Mouse (Mus musculus): ENCODE data around the gene Gm21887.
"Not testable (repeated sequence)": the region's sequence is repeated elsewhere in the genome, so short reads cannot be mapped to it uniquely, and the experiment has no call there.

Gene Gm21887

DNA sequence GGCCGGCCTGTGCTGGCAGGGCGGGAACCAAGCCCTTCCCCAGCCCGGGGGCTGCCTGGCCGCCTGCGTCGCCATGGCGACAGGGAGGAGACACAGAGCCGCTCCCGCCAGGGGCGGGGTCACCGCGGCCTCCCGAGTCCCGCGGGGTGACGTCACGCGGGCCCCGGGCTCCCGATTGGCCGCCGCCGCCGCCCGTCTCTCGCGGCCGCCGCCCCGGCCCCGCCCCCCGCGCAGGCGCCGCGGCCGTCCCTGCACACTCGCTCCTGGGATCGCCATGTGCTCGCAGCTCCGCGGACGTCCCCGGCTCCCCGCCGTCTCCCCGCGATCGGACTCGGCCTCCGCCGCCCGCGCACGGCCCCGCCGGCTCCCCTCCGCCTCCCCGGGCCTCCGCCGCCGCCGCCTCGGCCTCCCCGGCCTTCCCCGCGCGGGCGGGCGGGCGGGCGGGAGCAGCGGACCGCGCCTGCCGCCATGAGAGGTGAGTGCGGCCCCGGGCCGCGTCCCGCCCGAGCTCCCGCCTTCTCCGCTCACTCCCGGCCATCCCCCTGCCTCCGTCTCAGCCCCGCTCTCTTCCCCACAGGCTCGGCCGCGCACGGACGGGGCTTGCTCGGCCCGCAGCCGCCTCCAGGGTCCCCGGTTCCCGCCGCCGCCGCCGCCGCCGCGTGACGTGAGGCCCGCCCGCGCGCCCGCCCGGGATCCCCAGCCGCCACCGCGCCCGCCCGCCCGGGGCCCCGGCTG lies at the start of gene Gm21887:
Gm21887 (plus strand) TSS at position 644 of the 735 bp plus-strand sequence.
- in situ Hi-C loops (cut with MboI, MseI), result not testable (repeated sequence)

DNA sequence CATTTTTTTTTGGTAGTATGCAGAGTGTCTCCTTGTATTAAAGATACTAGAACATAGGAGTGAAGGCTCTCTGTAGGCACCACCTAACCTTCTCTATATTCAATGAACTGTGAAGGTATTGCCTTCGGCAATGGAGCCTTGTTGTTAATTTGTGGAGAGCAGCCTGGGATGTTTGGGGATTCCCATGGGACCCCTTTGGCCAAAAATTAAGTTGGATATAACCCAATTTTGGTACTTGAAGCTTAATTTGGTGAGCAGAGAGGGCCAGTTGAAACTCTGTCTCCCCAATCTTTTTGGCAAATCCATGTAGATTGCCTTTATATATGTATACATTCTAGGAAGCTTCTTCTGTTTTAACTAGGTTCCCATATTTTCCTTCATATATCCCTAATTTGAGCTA lies 40.1 kb upstream of the Gm21887 start:
- in situ Hi-C loops (cut with MboI, MseI), result loop anchor here in 1 of 2 experiments (10.0 kb wide), 1 partner anchor 85 kb away; no protein-coding TSS in a partner anchor

DNA sequence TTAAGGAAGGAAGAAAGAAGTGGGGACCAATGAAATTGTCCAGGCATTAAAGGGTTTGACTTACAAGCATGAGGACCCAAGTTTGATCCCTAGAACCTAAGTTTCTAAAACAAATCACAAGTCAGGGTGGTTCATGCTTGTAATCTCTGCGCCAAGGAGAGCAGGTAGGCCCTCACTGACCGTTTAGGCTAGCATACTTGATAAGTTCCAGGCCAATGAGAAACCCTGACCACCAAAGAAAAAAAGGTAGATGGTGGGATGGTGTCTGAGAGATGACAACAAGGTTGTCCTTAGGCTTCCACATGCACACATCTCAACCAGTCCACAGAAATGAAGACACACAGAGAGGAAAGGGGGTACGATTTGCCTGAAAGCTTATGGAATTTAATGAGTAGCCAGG lies 39.7 kb upstream of the Gm21887 start:
- in situ Hi-C loops (cut with MboI, MseI), result loop anchor here (10.0 kb wide), 2 partner anchors 55 to 85 kb away; no protein-coding TSS in a partner anchor

DNA sequence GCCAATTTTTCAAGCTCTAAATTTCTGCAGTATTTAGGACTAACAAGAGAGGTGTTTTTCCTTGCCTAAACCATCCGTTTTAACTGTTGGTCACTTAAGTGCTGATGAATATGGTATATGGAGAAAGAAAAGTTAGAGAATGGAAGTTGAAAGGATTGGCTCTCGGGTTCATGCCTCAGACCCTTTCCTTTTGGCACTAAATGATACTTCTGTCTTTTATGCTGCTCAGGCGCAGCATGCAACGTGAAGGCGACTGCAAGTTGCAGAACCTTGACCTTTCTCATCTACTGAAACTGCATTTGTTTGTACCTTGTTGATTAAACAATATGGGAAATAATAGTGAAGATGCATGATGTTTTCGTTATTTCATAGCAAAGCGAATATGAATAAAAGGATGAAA lies 38.9 kb upstream of the Gm21887 start:
- in situ Hi-C loops (cut with MboI, MseI), result loop anchor here (10.0 kb wide), 1 partner anchor 54 kb away; no protein-coding TSS in a partner anchor

DNA sequence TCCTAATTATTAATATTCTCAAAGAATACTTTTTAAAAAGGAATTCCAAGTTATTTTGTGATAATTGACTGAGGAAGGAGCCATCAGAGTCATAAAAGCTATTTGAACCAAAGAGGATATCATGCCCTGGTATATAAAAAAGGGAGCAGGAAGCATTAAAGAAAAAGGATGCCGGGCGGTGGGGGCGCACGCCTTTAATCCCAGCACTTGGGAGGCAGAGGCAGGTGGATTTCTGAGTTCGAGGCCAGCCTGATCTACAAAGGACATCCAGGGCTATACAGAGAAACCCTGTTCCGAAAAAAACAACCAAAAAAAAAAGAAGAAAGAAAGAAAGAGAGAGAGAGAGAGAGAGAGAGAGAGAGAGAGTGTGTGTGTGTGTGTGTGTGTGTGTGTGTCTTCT lies 37.9 kb upstream of the Gm21887 start:
- in situ Hi-C loops (cut with MboI, MseI), result loop anchor here (10.0 kb wide), 1 partner anchor 53 kb away; no protein-coding TSS in a partner anchor

DNA sequence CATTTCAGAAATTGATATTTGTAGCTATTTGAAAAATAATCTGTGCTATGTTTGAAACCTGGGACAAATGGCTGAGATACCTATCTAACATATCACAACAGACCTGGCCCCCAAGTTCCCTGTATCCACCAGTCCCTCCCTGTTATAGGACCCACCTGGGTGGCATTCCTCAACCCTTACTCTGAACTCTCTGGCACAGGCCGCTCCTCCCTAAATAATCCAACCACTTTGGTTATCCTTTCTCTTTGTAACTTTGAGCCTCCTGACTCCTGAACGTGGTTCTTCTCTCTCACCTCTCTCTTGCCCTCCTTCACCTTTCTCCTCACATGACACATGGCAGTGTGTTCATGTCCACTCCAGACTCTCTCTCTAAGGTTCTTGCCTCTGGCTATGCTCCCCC lies 37.3 kb upstream of the Gm21887 start:
- in situ Hi-C loops (cut with MboI, MseI), result loop anchor here (10.0 kb wide), 1 partner anchor 53 kb away; no protein-coding TSS in a partner anchor

DNA sequence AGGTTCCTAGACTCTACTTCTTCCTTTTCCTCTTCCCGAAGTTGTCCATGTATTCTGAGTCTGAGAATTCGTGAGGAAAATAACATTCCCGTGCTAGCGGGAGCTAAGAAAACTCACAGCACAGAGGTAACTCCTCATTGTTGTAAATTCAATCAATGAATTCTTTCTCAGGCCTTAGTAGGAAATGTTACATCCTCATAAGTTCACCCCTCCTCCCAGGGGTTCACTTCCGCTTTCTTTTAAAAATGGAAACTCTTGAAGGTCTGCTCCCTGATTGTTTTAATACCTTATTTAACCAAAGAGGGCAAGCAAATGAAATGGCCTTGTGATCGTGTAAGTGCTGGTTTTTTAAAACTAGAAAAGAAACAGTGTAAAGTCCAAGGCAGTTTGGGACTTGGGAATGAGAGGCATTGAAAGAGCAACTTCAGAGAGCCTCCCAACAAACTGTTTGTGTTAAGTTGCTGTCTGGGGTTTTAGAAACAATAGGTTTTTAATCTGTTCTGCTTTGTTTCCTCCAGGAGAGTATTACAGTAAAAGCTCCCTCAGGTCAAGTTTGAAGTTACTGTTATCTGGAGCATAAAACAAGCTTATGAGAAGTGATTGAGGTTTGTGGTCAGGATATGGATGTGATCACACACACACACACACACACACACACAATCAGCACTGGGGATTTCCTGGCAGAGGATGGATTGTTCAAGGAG lies 36.5 kb upstream of the Gm21887 start:
- in situ Hi-C loops (cut with MboI, MseI), result loop anchor here (10.0 kb wide), 1 partner anchor 52 kb away; no protein-coding TSS in a partner anchor

DNA sequence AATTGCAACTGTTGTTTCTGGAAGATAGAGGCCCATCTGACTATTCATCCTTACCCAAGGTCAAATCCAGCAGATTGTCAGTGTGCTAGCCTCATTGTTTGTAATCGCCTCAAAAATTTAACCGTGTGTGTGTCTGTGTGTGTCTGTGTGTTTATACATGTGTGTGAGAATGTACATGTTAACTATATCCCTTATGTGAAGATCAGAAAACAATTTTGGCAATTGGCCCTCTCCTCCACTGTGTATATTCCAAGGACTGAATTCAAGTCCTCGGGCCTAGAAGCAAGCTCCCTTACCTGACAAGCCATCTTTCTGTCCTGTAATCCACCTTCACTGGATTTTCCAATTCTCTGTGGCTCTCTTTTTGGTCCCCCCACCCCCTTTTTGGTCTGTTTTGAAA lies 35.7 kb upstream of the Gm21887 start:
- in situ Hi-C loops (cut with MboI, MseI), result loop anchor here (10.0 kb wide), 1 partner anchor 51 kb away; no protein-coding TSS in a partner anchor

DNA sequence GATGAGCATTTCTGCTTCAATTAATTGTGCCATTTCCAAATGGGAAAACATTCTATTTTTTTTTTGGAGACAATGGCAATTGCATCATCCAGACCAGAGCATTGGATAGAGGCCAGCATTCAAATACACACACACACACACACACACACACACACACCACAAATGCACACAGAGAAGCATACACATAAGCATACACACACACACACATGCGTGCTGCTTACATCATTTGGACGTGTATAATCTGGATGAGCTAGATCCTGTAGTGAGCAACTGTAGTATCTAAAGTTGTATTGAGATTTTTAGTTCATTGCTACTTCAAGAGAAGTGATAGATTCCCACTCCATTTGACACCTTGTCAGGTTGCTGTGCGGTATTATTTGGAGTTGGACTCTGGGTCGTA lies 35.0 kb upstream of the Gm21887 start:
- in situ Hi-C loops (cut with MboI, MseI), result loop anchor here (10.0 kb wide), 1 partner anchor 50 kb away; no protein-coding TSS in a partner anchor

DNA sequence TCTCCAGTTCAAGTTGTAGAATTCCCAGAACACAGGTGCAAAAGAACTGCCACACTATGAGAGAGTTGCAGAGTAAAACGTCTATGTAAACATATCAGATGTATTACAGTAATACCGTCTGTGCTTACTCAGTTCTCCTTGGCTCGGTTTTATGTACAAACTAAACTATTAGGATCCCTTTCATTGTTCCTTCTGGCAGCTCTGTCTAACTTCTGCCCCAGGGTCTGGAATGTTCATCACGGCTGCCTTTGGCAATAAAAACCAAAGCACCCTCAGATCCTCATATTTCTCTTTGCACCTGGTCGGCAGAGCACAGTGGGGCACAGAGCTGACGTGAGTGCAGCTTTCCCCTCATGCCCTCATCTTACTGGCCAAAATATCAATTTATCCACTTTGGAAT lies 34.5 kb upstream of the Gm21887 start:
- in situ Hi-C loops (cut with MboI, MseI), result loop anchor here (5.0 to 10.0 kb wide), 2 partner anchors 50 to 782 kb away; no protein-coding TSS in a partner anchor

DNA sequence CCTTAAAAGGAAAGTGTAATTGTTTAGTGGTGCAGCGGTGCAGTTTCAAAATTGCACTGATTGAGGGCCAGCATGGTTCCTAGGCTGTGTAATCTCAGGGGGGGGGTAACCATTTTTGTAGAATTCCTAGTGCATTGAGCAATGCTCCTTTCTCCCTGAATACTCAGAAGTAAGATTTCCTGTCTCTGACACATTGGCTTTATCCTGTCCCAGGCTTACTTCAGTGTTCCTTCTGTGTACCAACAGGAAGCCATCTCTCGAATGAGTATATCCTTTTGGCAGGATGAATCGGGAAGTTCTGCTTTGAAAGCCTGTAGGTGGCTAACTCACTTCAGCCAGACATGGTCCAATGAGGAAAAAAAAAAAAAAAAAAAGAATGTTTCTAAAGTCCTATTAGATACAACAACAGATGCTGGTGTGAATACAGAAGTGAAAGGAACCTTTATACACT lies 33.8 kb upstream of the Gm21887 start:
- in situ Hi-C loops (cut with MboI, MseI), result loop anchor here (5.0 to 10.0 kb wide), 2 partner anchors 49 to 782 kb away; no protein-coding TSS in a partner anchor

DNA sequence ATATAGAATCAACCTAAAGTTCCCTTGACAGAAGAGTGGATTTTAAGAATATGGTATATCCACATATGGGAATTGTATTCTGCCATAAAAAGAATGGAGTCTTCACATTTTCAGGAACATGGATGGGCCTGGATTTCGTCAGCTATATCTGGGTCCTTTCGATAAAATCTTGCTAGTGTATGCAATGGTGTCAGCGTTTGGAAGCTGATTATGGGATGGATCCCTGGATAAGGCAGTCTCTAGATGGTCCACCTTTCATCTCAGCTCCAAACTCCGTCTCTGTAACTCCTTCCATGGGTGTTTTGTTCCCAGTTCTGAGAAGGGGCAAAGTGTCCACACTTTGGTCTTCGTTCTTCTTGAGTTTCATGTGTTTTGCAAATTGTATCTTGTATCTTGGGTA lies 33.1 kb upstream of the Gm21887 start:
- in situ Hi-C loops (cut with MboI, MseI), result loop anchor here (5.0 to 10.0 kb wide), 2 partner anchors 48 to 781 kb away; no protein-coding TSS in a partner anchor

DNA sequence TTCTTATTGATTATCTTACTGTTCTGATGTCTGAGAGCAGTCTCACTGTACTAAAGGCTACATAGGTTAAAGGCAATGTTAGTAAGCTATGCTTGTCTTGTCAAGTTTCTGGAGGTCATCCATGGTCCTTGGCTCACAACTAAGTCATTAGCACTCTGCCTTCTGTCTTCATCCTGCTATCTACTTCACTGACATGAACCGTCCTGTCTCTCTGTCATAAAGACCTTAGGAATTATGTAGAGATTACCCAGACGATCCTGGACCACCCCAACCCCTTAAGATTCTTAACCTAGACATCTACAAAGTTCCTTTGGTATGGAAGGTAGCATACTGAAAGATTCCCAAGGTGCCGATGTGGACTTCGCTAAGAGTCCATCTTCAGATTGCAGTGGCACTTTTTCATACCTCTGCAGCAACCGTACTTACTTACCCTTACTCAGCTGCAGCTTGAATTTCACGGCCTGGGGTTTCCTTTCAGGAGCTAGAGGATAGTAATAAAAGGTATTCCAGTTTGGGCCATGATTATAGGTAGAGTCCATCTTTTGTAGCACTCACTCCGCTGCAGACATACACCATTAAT lies 31.5 kb upstream of the Gm21887 start:
- in situ Hi-C loops (cut with MboI, MseI), result loop anchor here (5.0 to 10.0 kb wide), 2 partner anchors 47 to 779 kb away; no protein-coding TSS in a partner anchor

DNA sequence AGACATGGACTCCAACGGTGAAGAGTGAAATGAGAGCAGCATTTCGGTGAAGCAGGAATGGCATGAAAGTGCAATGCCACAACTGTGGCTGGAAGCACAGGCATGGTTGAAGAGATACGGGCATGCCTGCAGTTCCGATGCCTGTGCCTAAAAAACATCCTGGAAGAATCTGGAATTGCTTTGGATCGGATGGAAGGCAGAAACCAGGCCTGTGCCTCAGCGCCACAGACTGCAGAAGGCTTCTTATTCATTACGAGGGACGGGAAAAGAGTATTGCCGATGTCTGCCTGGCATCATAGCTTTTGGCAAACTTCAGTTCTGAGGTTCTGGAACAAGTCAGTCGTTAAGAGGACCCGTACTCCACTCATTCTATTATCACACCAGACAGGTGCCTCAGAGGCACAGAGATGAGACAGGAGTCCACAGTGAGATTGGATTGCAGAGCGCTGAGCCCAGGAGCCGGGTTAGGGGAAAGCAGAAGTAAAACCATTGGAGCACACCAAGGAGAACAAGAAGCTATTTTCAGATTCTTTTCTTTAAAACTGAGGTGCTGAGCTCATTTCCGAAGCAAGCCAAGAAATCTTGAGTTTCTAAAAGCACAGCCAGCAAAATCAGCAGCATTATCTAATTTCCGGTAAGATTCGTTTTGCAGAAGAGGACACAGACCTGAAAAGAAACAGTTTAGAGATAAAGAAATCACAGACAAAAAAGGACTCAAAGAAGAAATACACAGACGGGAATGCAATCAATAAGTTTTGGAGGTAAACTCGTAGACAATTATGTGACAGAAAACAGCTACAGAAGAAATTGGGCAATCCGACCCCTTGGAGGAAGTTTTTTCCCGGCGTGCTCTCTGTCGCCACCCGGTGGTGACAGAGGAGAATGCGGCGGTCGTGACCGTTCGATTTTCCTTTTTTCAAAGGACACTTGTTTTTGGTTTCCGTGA lies 30.8 kb upstream of the Gm21887 start:
- in situ Hi-C loops (cut with MboI, MseI), result loop anchor here (5.0 to 10.0 kb wide), 2 partner anchors 46 to 779 kb away; no protein-coding TSS in a partner anchor

DNA sequence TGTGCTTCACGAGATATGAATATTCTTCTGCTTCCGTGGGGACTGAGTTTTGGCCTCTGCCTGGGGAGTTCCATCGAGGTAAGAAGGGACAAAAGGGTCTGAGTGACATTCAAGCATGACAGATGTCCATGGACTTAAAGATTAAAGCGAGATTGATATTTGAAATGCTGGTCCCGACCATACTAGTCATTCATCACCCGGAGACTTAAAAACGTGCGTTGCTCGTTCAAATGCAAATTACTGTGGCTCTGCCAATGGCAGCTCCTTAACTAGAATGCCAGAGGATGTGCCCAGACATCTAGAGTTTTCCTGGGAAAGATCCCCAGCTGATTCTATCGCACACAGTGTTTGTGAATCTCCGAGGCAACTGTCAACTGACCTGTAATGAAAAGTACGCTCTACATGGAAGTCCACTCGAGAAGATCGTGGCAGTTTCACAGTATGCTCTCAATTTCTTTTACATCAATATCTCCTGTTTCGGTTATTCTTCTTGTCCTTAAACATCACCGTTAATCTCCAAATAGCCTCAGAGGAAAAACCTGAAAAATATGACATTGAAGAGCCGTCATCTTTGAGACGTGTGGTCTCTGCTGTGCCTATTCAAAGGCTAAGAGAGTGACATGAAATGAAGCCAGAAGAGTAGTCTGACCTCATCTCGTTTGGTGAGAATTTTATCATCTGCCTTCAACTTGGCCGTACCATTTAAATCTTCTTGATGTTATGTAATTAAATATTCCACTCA lies 29.8 kb upstream of the Gm21887 start:
- in situ Hi-C loops (cut with MboI, MseI), result loop anchor here (5.0 to 10.0 kb wide), 2 partner anchors 45 to 778 kb away; no protein-coding TSS in a partner anchor

DNA sequence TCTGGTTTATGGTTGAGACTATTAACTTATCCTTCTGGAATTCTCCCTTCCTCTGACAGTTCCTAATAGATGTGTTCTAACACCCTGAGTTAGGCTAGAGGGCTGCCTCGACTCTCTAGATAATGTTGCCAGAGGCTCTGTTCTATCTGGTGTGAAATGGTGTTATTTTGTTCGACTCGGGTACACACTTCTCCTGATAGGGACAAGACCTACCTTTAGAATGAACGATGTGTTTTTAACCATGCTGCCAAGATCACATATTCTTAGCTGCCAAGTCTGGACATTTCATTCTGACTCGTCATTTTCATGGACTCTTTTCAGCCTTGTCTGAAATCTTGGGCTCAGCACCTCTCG lies 29.3 kb upstream of the Gm21887 start:
- in situ Hi-C loops (cut with MboI, MseI), result not testable (repeated sequence)

DNA sequence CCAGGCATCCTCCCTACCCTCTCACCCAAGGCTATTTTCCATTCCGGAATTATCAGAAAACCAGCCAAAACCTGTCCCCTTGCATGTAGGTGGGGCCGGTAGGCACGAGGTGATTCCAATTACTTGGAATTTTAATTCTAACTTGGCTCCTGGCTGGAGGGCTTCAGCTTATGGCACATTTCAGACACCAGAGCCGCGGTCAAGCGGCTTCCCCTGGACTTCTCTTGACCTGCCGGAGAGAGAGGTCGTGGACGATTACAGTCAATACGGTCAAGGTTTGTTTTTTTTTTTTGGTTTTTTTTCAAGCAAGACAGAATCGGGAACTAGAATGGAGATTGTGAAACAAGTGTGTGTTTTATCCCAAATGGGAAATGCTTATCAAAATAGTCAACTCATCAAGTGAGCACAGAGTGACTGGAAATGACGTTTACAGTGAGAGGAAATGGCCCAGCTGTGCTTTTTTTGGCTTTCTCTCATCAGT lies 28.6 kb upstream of the Gm21887 start:
- in situ Hi-C loops (cut with MboI, MseI), result no loop called here

DNA sequence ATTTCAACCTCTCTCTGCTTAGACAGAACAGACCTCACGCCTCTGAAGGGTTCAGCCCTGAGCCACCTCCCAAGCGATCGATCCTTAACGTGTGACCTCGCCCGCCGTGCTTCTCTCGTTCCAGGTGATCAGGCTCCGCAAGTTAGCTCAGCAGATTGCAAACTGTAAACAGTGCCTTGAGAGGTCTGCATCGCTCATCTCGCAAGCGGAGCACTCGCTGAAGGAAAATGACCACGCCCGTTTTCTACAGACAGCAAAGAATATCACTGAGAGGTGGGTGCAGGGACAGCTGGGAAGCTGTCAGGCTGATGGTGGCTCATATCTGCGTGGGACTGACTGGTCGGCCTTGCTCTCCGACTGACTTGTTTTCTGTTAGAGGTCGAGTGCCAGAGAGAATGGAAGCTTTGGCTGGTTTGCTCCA lies 27.7 kb upstream of the Gm21887 start:
- in situ Hi-C loops (cut with MboI, MseI), result not testable (repeated sequence)

DNA sequence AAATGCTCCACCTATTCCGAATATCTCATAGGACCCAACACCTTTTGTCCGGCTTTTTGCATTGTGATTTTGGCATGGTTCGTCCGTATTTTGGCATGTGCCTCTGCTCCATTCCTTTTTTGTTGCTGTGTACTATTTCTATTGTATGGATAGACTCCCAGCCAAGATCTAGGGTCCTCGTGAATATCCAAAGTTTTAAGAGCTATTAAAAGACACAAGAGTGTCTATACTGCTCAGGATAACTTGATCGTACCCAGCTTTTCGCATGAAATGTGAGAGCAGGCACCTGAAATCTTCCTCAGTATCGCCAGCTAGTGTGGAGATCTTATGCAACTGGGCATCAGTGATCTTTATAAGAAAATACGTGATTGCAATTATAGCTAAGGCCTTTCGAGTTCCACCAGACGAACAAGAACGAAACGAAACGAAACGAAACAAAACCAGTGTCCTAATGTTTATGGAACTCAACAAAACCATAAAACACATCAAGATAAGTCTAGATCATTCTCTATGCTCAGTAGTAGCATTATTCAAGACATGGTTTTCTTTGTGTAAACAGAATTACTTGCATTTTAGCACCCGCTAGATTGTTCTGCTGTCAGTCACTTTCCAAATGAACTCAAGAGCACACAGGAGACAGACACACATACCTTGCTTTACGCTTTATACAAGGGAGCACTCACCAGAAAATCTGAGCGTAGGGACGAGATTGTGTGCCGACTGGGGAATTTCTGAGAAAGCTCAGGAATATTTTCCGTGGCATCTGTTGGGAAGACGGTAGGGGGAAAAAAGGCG lies 26.7 kb upstream of the Gm21887 start:
- in situ Hi-C loops (cut with MboI, MseI), result not testable (repeated sequence)

All from T-helper 17 cell (primary cell).